Mouse (Mus musculus) megakaryocyte-erythroid progenitor cell, adult 5-6 weeks (primary cell): ENCODE measurements around the gene Pgr15l. TPM values are rescaled to one million over a fixed set of nuclear protein-coding genes. Genes with fewer than 3 reads are reported as not detected.

Experiments
- ATAC-seq: replicated peaks from 2 replicates; pipeline ENCODE4 v1.8.0; 2016; ENCODE audit warnings: mild to moderate bottlenecking, inconsistent platforms; ENCODE audit not compliant: severe bottlenecking, poor library complexity, low FRiP score, low TSS enrichment
- total RNA-seq, 2 experiments: library from RNA; stranded (forward) in 1 of 2; stranded (reverse) in 1 of 2; fragments of 200-1000, 215-1000 nt in 1 of 2; fragments of >200 nt in 1 of 2; fragmentation: Nextera tagmentation in 1 of 2; gene quantifications; 2 replicates each; pipeline ENCODE4 v1.2.3; 2014 to 2017

Gene Pgr15l
- total RNA-seq (2014; fragmentation: Nextera tagmentation): not detected in 2 replicates
- total RNA-seq (2017): not detected in 2 replicates

GRCm38 (mm10) chrX:97072369-97072768 lies at the start of gene Pgr15l:
Gene Pgr15l (plus strand): TSS chrX:97072596.
- ATAC-seq: no peak

GRCm38 (mm10) chrX:97027540-97027939 lies 44.9 kb upstream of the Pgr15l start:
- ATAC-seq: no peak

GRCm38 (mm10) chrX:97069816-97070215 lies 2.6 kb upstream of the Pgr15l start:
- ATAC-seq: no peak
